Mouse (Mus musculus): ENCODE results near the gene Gm20388.

DNA sequence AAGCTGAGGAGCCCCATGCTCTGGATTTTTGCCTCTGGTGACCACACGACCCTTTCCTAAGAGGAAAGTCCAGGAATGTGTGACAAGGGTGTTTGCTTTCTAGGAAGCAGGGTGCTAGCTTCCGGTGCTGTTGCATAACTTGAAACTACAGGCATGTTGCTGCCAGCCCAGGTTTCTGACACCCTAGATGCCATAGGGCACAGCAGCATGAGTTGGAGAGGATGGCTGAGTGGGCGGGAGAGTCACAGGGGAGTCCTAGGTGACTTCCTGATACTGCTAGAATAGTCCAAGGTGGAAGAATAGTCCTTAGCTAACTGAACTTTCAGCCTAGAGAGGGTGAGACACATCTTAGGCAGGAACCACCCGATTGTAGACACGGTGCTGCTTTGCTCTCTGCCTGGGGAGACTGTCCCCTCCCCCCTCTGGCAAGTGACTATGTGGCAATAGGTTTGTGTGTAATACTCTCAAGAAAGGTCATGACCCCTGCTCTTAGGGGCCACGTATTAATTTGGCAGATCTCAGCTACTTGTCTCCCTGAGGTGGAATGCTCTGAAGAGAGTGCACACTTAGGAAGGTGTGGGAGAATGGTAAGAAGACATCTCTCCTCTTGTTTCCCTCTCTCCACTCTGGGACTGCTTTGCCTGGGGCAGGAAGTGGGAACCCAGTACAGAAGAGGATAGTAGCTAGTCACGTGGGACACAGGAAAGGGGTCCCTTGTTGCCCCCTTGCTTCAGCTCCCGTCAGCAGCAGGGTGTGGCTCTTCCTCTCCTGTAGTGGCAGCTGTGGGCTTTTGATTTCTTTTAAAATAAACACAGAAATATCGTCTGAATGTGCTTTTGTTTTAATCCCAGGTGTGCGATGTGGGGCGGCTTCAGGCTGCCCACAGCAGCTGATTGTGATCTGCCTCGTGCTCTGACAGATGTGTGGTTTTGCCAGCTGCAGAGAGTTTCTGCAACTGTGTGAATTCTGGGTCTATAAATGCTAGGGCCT is 2553.3 kb downstream of the Gm20388 start:
- no peak for TF ChIP-seq POLR2A (IDR thresholded peaks at IDR 0.05; ENCODE audit: low read depth, low read length)
- no peak for TF ChIP-seq CTCF (conservative IDR thresholded peaks at IDR 0.05; ENCODE audit: insufficient read depth, insufficient read length, low read depth, low read length)

Measured in kidney, adult 2 months (tissue).